Mouse (Mus musculus) lung, postnatal 0 days (tissue): ENCODE results near the gene Calm2.

Experiments used
- CTCF ChIP-seq: IDR thresholded peaks from 2 replicates; pipeline ENCODE4 v1.5.1; 2016; ENCODE audit warnings: antibody characterized with exemption, mild to moderate bottlenecking
- EP300 ChIP-seq: IDR thresholded peaks from 2 replicates; pipeline ENCODE4 v1.6.1; 2016; ENCODE audit warnings: antibody characterized with exemption, mild to moderate bottlenecking, control low read depth

- TF ChIP-seq CTCF (peak; percentile 16; the same call in 1 of the 2 replicates), EP300 (no peak)
Observed at GRCm38 (mm10) chr17:87427511-87427910, 19.2 kb downstream of the Calm2 start, which contains the start of gene Stpg4.
